Mouse (Mus musculus) cortical plate, adult 2 months (tissue): Measurements from ENCODE around the gene Ly9.

Experiments used
- CTCF ChIP-seq: fragments of 200-500 bp; IDR thresholded peaks from 2 replicates; pipeline ENCODE4 v1.5.1; 2011; ENCODE audit warnings: mild to moderate bottlenecking, control low read depth, low read length; ENCODE audit not compliant: insufficient read depth; ENCODE audit errors: extremely low read depth
- POLR2A ChIP-seq: fragments of 200-500 bp; IDR thresholded peaks from 2 replicates; pipeline ENCODE4 v1.6.1; 2011; ENCODE audit warnings: mild to moderate bottlenecking, low read length, control low read depth; ENCODE audit not compliant: insufficient read depth; ENCODE audit errors: extremely low read depth

- TF ChIP-seq CTCF (no peak), POLR2A (no peak)
Measured at GRCm38 (mm10) chr1:171563042-171563441, 44.2 kb downstream of the Ly9 start.
